Mouse (Mus musculus) intestine, embryonic 15.5 days (tissue): Measurements from ENCODE around the gene Nos2. TPM values are rescaled to one million over a fixed set of nuclear protein-coding genes. Genes with fewer than 3 reads are reported as not detected.

Source experiments
- ATAC-seq: fragments of 200-750 bp; cut with Nextera tagmentation; 2 replicates; pipeline ENCODE4 v1.8.0; 2017; ENCODE audit warnings: moderate TSS enrichment, moderate library complexity
- H3K27ac ChIP-seq: fragments of 300-500 bp; sonication (generic); 2 replicates; pipeline ENCODE4 v1.5.1; 2015; ENCODE audit warnings: mild to moderate bottlenecking, inconsistent platforms
- H3K27me3 ChIP-seq: fragments of 300-500 bp; sonication (generic); replicated peaks from 2 replicates; pipeline ENCODE4 v1.6.1; 2015; ENCODE audit warnings: inconsistent platforms
- H3K36me3 ChIP-seq: fragments of 300-500 bp; sonication (generic); 2 replicates; pipeline ENCODE4 v1.6.1; 2015; ENCODE audit warnings: inconsistent platforms
- H3K4me1 ChIP-seq: fragments of 300-500 bp; sonication (generic); replicated peaks from 2 replicates; pipeline ENCODE4 v1.6.1; 2015; ENCODE audit warnings: inconsistent platforms
- H3K4me2 ChIP-seq: fragments of 300-500 bp; sonication (generic); replicated peaks from 2 replicates; pipeline ENCODE4 v1.6.1; 2015; ENCODE audit warnings: mild to moderate bottlenecking, inconsistent platforms
- H3K4me3 ChIP-seq: fragments of 300-500 bp; sonication (generic); replicated peaks from 2 replicates; pipeline ENCODE4 v1.5.1; 2015; ENCODE audit warnings: inconsistent platforms
- H3K9ac ChIP-seq: fragments of 300-500 bp; sonication (generic); 2 replicates; pipeline ENCODE4 v1.6.1; 2015; ENCODE audit warnings: inconsistent platforms
- H3K9me3 ChIP-seq: fragments of 300-500 bp; sonication (generic); 2 replicates; pipeline ENCODE4 v1.6.1; 2016; ENCODE audit warnings: inconsistent platforms
- WGBS: fragments of 180-500 bp; shearing (Covaris S2); methylation state at CpG from one replicate; pipeline ENCODE4 v1.1.7; 2015; 5-methylcytosine and 5-hydroxymethylcytosine counted together
- polyA plus RNA-seq: library from polyadenylated mRNA; unstranded; fragments of >200 nt; fragmentation: Nextera tagmentation; extraction: Ambion mirVana; gene quantifications from 2 replicates; pipeline ENCODE4 v1.2.1, GENCODE M21; 2015

The Nos2 gene
- polyA plus RNA-seq, 1 experiment from 2014 or later = 1.1 TPM

DNA sequence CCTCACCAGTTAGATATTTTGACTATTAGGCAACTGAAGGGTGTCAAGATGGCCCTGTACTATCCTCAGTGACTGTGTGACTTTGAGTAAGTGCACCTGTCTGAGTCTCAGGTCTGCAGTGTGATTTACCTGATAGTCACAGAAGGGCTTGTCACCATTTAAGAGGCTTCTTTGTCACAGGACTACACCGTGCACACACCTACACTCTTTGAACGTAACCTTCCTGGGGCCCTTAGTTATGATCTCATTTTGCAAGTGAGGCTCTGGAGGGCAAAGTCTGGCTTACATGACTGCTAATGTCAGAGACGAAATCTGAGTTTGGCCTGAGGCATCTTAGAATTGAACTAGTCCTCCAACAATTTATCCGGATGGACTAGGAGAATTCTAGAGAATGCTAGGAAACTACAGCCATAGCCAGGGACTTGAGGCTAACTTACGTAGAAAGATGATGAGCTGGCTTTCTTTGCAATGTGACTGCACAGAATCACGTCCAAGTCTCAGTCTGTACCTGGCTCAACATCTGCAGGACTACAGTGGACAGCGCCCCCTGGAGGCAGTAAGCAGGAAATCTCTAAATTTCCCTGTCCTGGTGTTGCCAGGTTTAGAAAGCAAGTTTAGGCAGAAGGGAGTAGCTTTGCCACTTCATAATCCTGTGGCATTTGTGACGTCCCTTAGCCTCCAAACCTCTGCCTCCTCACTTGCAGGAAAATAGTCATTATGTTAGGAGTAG is 2.3 kb downstream of the Nos2 start:
- peaks cover 29% of the 10 kb centered on the region for H3K27me3 ChIP-seq
- H3K36me3 ChIP-seq = no peaks in the 10 kb centered on the region
- no peak overlapping the region for H3K9ac ChIP-seq
- peak; percentile 71 for ATAC-seq
- H3K4me1 ChIP-seq = peaks cover 13% of the 10 kb centered on the region; the same call in 1 of the 2 replicates
- H3K27ac ChIP-seq = no peak overlapping the region
- no peak overlapping the region for H3K4me3 ChIP-seq
- no peak overlapping the region for H3K4me2 ChIP-seq
- 31% methylated on average over 8 of the region's 8 CpGs for WGBS
- no peaks in the 10 kb centered on the region for H3K9me3 ChIP-seq

DNA sequence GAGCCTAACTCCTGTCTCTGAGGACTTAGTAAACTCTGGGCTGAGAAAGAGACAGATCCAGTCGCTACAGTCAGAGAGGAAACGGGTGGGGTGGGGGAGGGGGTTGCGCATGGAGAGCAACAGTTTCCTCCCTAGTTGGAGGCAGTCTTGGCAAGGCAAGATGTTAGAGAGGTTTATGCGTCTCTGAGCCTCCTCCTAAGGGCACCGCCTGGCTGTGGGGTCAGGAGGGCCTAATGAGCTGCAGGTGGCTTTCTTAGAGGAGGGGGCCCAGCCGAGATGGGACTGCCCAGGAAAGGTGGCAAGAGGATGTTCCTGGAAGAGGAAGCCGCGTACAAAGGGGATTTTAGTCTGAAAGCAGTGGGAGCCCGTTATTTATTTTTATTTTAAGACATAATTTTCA is 3.5 kb downstream of the Nos2 start:
- 19% methylated on average over 9 of the region's 9 CpGs for WGBS
- no peak overlapping the region for H3K4me3 ChIP-seq
- ATAC-seq = no peak
- no peaks in the 10 kb centered on the region for H3K36me3 ChIP-seq
- no peak overlapping the region for H3K9ac ChIP-seq
- peaks cover 29% of the 10 kb centered on the region for H3K27me3 ChIP-seq
- no peak overlapping the region; the same call in 1 of the 2 replicates for H3K4me2 ChIP-seq
- no peak overlapping the region for H3K27ac ChIP-seq
- no peaks in the 10 kb centered on the region for H3K9me3 ChIP-seq
- H3K4me1 ChIP-seq = peaks cover 13% of the 10 kb centered on the region; the same call in 1 of the 2 replicates

GRCm38 (mm10) chr11:78924916-78925315 is 4.3 kb downstream of the Nos2 start:
- no peak for ATAC-seq
- Histone ChIP-seq H3K4me1 (peaks cover 13% of the 10 kb centered on the region; the same call in 1 of the 2 replicates), H3K36me3 (no peaks in the 10 kb centered on the region), H3K9me3 (no peaks in the 10 kb centered on the region), H3K27me3 (peaks cover 29% of the 10 kb centered on the region), H3K9ac (peak overlapping the region; percentile 39; the same call in 1 of the 2 replicates), H3K27ac (no peak overlapping the region), H3K4me3 (peak overlapping the region; percentile 41), H3K4me2 (peak overlapping the region; percentile 84)
- under 1% methylated on average over 37 of the region's 37 CpGs for WGBS

GRCm38 (mm10) chr11:78929345-78929744 is 8.8 kb downstream of the Nos2 start:
- no peak for ATAC-seq
- H3K36me3 ChIP-seq = no peaks in the 10 kb centered on the region
- H3K9me3 ChIP-seq = no peaks in the 10 kb centered on the region
- peaks cover 8% of the 10 kb centered on the region; the same call in 1 of the 2 replicates for H3K4me1 ChIP-seq
- H3K9ac ChIP-seq = no peak overlapping the region
- 53% methylated on average over 5 of the region's 5 CpGs for WGBS
- no peak overlapping the region for H3K4me3 ChIP-seq
- no peak overlapping the region for H3K27ac ChIP-seq
- H3K4me2 ChIP-seq = no peak overlapping the region
- H3K27me3 ChIP-seq = peaks cover 20% of the 10 kb centered on the region

DNA sequence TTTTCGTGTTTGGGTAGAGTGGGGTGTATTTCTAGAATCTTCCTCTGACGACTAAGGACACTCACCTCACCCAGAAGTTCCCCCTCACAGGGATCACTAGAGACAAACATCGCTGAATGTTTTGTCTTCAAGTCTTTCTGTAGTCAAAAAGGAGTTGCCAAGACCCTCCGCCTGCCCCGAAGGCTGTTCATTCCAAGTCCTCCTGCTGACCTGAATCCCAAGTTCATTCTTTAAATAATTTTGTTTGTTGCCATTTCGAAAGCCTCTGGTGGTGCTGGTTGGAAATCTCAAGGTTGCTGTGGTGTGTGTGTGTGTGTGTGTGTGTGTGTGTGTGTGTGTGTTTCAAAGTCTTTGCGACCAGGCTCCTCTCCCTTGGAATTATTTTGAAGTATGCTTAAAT is 13.7 kb downstream of the Nos2 start:
- 77% methylated on average over 7 of the region's 7 CpGs for WGBS
- H3K4me3 ChIP-seq = no peak overlapping the region
- no peak overlapping the region for H3K9ac ChIP-seq
- no peaks in the 10 kb centered on the region for H3K36me3 ChIP-seq
- H3K9me3 ChIP-seq = no peaks in the 10 kb centered on the region
- no peaks in the 10 kb centered on the region for H3K27me3 ChIP-seq
- ATAC-seq = no peak
- no peak overlapping the region for H3K4me2 ChIP-seq
- no peak overlapping the region for H3K27ac ChIP-seq
- no peaks in the 10 kb centered on the region for H3K4me1 ChIP-seq

GRCm38 (mm10) chr11:78934727-78935126 is 14.1 kb downstream of the Nos2 start:
- H3K27ac ChIP-seq = no peak overlapping the region

DNA sequence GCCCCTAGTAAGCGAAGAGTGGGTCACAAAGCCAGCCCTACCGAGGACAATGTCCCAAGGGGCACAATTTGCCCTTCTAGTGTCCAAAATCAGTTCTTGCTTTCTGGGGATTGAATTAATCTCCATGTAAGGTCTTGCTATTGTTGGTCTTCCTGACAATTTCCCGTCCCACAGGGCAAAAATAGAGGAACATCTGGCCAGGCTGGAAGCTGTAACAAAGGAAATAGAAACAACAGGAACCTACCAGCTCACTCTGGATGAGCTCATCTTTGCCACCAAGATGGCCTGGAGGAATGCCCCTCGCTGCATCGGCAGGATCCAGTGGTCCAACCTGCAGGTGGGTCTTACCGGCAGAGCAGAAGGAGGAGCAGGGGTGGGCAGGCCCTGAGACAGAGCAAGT is 14.6 kb downstream of the Nos2 start:
- Histone ChIP-seq H3K27ac (no peak overlapping the region), H3K9ac (no peak overlapping the region), H3K4me3 (no peak overlapping the region), H3K4me2 (no peak overlapping the region), H3K4me1 (no peaks in the 10 kb centered on the region), H3K9me3 (no peaks in the 10 kb centered on the region), H3K36me3 (no peaks in the 10 kb centered on the region), H3K27me3 (no peaks in the 10 kb centered on the region)
- WGBS = 82% methylated on average over 6 of the region's 6 CpGs
- no peak for ATAC-seq

More at GRCm38 (mm10) chr11:78934727-78935126, 14.1 kb downstream of the Nos2 start:
- Histone ChIP-seq H3K9ac (no peak overlapping the region), H3K4me2 (no peak overlapping the region), H3K27me3 (no peaks in the 10 kb centered on the region), H3K9me3 (no peaks in the 10 kb centered on the region), H3K4me1 (no peaks in the 10 kb centered on the region), H3K36me3 (no peaks in the 10 kb centered on the region), H3K4me3 (no peak overlapping the region)
- ATAC-seq = no peak
- WGBS = 77% methylated on average over 4 of the region's 4 CpGs

DNA sequence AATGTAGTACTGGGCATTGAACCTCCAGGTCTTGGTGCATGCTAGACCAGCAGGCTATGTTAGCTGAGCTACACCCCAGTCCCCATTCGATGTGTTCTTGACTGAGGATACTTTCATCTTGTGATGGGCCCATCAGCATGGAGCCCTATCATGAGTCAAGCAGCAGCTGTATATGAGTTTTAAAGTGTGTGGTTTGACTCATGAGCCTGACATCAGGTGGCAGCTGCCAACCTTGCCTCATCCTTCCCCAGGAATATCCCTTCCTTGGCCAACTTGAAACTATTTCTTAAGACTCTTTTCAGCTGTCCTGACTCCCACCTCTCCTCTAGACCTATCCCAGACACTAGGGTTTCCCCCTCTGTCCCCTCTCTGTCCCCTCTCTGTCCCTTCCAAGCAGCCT is 22.5 kb downstream of the Nos2 start:
- 87% methylated on average over 1 of the region's 1 CpGs for WGBS

GRCm38 (mm10) chr11:78950365-78950764 is 29.8 kb downstream of the Nos2 start:
- 75% methylated on average over 8 of the region's 8 CpGs for WGBS

More for the DNA sequence above, 22.5 kb downstream of the Nos2 start:
- Histone ChIP-seq H3K9ac (no peak overlapping the region), H3K9me3 (no peaks in the 10 kb centered on the region), H3K4me3 (no peak overlapping the region), H3K4me1 (no peaks in the 10 kb centered on the region), H3K4me2 (no peak overlapping the region), H3K27me3 (no peaks in the 10 kb centered on the region), H3K36me3 (no peaks in the 10 kb centered on the region), H3K27ac (no peak overlapping the region)
- no peak for ATAC-seq

GRCm38 (mm10) chr11:78952467-78952866 is 31.9 kb downstream of the Nos2 start:
- Histone ChIP-seq H3K27me3 (peaks cover 7% of the 10 kb centered on the region), H3K9ac (no peak overlapping the region), H3K9me3 (no peaks in the 10 kb centered on the region), H3K4me1 (peaks cover 3% of the 10 kb centered on the region; the same call in 1 of the 2 replicates), H3K4me3 (no peak overlapping the region), H3K27ac (no peak overlapping the region), H3K36me3 (no peaks in the 10 kb centered on the region), H3K4me2 (peak overlapping the region; percentile 46)
- no peak for ATAC-seq
- WGBS = 8% methylated on average over 17 of the region's 17 CpGs

More at GRCm38 (mm10) chr11:78950365-78950764, 29.8 kb downstream of the Nos2 start:
- Histone ChIP-seq H3K4me3 (no peak overlapping the region), H3K9me3 (no peaks in the 10 kb centered on the region), H3K27ac (no peak overlapping the region), H3K27me3 (peaks cover 7% of the 10 kb centered on the region), H3K36me3 (no peaks in the 10 kb centered on the region), H3K4me2 (no peak overlapping the region), H3K9ac (no peak overlapping the region), H3K4me1 (peaks cover 3% of the 10 kb centered on the region; the same call in 1 of the 2 replicates)
- ATAC-seq = no peak

DNA sequence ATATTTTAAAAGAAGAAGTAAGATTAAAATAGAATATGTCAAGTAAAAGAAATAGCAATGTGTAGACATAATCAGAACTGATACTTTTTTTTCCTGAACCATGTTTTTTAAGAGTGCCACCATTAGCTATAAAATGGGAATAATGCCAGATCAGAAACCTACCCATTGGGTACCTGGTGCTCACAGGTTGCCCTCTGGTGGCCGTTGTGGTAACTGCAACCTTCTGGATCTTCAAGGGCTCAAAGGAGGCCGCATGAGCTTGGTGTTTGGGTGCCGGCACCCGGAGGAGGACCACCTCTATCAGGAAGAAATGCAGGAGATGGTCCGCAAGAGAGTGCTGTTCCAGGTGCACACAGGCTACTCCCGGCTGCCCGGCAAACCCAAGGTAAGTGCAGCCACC is 35.7 kb downstream of the Nos2 start:
- H3K4me2 ChIP-seq = no peak overlapping the region
- H3K4me3 ChIP-seq = no peak overlapping the region
- no peak overlapping the region for H3K9ac ChIP-seq
- no peaks in the 10 kb centered on the region for H3K9me3 ChIP-seq
- H3K4me1 ChIP-seq = peaks cover 3% of the 10 kb centered on the region; the same call in 1 of the 2 replicates
- no peak overlapping the region for H3K27ac ChIP-seq
- no peaks in the 10 kb centered on the region for H3K36me3 ChIP-seq
- no peak for ATAC-seq
- 8% methylated on average over 7 of the region's 7 CpGs for whole genome bisulfite sequencing
- peaks cover 7% of the 10 kb centered on the region for H3K27me3 ChIP-seq

DNA sequence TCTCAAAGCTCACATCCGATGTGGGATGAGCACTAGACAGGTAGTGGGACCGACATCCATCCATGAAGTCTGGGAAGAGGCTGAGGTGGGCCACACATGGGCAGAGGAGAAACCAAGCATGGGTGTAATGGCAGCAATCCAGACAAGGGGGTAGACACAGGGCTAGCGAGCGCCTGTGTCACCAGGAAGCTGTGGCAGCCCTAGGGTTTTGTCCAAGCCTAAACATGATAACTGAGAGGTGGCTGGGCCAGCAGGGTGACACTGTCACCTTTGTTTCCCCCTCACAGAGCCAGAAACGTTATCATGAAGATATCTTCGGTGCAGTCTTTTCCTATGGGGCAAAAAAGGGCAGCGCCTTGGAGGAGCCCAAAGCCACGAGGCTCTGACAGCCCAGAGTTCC is 38.8 kb downstream of the Nos2 start:
- no peaks in the 10 kb centered on the region for H3K4me1 ChIP-seq
- WGBS = 71% methylated on average over 8 of the region's 8 CpGs
- no peaks in the 10 kb centered on the region for H3K9me3 ChIP-seq
- H3K9ac ChIP-seq = no peak overlapping the region
- no peak overlapping the region for H3K27ac ChIP-seq
- no peak overlapping the region for H3K4me2 ChIP-seq
- H3K27me3 ChIP-seq = no peaks in the 10 kb centered on the region
- H3K36me3 ChIP-seq = no peaks in the 10 kb centered on the region
- ATAC-seq = no peak
- no peak overlapping the region for H3K4me3 ChIP-seq
